Mouse (Mus musculus): ENCODE measurements around the gene Hist1h2ae. TPM values are rescaled to one million over a fixed set of nuclear protein-coding genes. Genes with fewer than 3 reads are reported as not detected.

Gene Hist1h2ae
- 0.72 TPM for polyA plus RNA-seq (2021)

- ChIA-PET CTCF (no interaction called here), POLR2A (interaction anchor here (1.1 to 1.9 kb wide), 3 partner anchors 11 to 127 kb away, joined by 3 to 5 read pairs (median 5); partner anchors contain the start of genes Hist1h4c and Hist1h4d)
- no peak for TF ChIP-seq CTCF (IDR thresholded peaks at IDR 0.05)
- no peaks in the 10 kb centered on the region for H3K27me3 ChIP-seq
- in situ Hi-C loops (cut with MboI; ENCODE audit: low pct_unique_long_range_greater_than_20kb): no loop called here
- DNase-seq (ENCODE audit: low read depth, low spot score): peak; percentile 89
- ATAC-seq: peak; percentile 82
Measured at GRCm38 (mm10) chr13:23571022-23571503, at the start of gene Hist1h2ae, which contains the start of gene Hist1h2bg. TSS of gene Hist1h2ae (minus strand) at chr13:23571220. TSS of gene Hist1h2bg (plus strand) at chr13:23571396.

GRCm38 (mm10) chr13:23620056-23620732, 49.2 kb upstream of the Hist1h2ae start:
- DNase-seq (ENCODE audit: low read depth, low spot score): no peak
- CTCF ChIA-PET: interaction anchor here (1.3 to 1.4 kb wide), 4 partner anchors 10 to 37 kb away, joined by 3 to 4 read pairs (median 4); no protein-coding TSS in a partner anchor

GRCm38 (mm10) chr13:23611638-23612037, 40.6 kb upstream of the Hist1h2ae start:
- no peaks in the 10 kb centered on the region for H3K27me3 ChIP-seq
- CTCF ChIA-PET: no interaction called here
- DNase-seq (ENCODE audit: low read depth, low spot score): no peak
- POLR2A ChIA-PET: no interaction called here
- no peak for ATAC-seq
- TF ChIP-seq CTCF (IDR thresholded peaks at IDR 0.05): no peak
- in situ Hi-C loops (cut with MboI; ENCODE audit: low pct_unique_long_range_greater_than_20kb): no loop called here

More at GRCm38 (mm10) chr13:23620056-23620732, 49.2 kb upstream of the Hist1h2ae start:
- ATAC-seq: no peak
- POLR2A ChIA-PET: interaction anchor here (0.8 to 2.0 kb wide), 2 partner anchors 11 to 36 kb away, joined by 4 to 7 read pairs; no protein-coding TSS in a partner anchor
- H3K27me3 ChIP-seq: no peaks in the 10 kb centered on the region
- no peak for TF ChIP-seq CTCF (IDR thresholded peaks at IDR 0.05)
- in situ Hi-C loops (cut with MboI; ENCODE audit: low pct_unique_long_range_greater_than_20kb): loop anchor here (10.0 kb wide), 1 partner anchor 115 kb away; the partner anchor contains the start of gene Hist1h1c

- no peak for TF ChIP-seq CTCF (IDR thresholded peaks at IDR 0.05)
- ChIA-PET POLR2A (interaction anchor here (2.0 kb wide), 1 partner anchor 10 kb away, joined by 7 read pairs; the partner anchor contains the start of gene Hist1h2be), CTCF (interaction anchor here (1.4 to 2.0 kb wide), 3 partner anchors 9 to 12 kb away, joined by 3 to 9 read pairs (median 4); no protein-coding TSS in a partner anchor)
- ATAC-seq: no peak
- H3K27me3 ChIP-seq: no peaks in the 10 kb centered on the region
- no peak for DNase-seq (ENCODE audit: low read depth, low spot score)
- in situ Hi-C loops (cut with MboI; ENCODE audit: low pct_unique_long_range_greater_than_20kb): no loop called here
Measured at GRCm38 (mm10) chr13:23610393-23610792, 39.4 kb upstream of the Hist1h2ae start.

DNA sequence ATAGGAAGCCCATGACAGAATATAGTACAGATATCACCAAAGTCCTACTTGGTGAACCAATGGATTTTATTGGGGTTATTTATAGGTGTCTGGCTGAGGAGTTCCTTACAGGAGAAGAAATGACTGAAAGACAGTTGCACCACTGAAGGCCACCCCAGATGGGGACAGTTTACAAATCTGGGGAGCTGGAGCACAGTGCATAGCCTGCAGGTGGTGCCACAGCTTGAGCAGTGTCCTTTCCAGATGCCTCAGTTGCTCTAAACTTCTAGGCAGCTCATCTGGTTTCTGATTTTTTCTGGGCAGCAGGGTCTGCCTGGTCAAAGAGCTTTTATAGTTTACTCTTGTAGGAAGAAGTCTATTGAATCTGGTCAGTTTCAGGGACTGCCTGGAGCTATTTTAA, 38.8 kb upstream of the Hist1h2ae start:
- no peak for TF ChIP-seq CTCF (IDR thresholded peaks at IDR 0.05)
- no peaks in the 10 kb centered on the region for H3K27me3 ChIP-seq
- CTCF ChIA-PET: interaction anchor here (1.4 to 2.0 kb wide), 3 partner anchors 9 to 11 kb away, joined by 3 to 9 read pairs (median 4); no protein-coding TSS in a partner anchor
- POLR2A ChIA-PET: interaction anchor here (2.0 kb wide), 1 partner anchor 11 kb away, joined by 7 read pairs; the partner anchor contains the start of gene Hist1h2be
- DNase-seq (ENCODE audit: low read depth, low spot score): no peak
- in situ Hi-C loops (cut with MboI; ENCODE audit: low pct_unique_long_range_greater_than_20kb): no loop called here
- no peak for ATAC-seq

DNA sequence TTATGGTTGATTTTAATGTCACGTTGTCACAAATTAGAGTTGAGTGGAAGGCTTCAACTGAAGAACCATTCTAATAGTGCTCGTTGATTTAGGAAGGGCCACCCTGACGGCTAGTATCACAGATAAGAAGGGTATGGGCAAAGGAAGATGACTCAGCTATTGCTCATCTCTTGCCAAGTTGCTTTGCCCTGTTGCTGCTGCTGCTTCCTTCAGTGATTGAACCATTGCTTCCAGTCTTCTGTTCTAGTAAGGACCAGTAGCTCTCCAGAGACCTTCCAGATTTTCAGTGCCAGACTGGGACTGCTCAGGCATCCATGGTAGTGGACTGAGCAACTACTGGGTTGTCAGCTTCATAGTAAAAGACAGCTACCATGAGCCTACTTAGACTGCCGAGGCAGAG, 38.2 kb upstream of the Hist1h2ae start:
- ChIA-PET CTCF (interaction anchor here (1.4 to 2.0 kb wide), 3 partner anchors 8 to 11 kb away, joined by 3 to 9 read pairs (median 4); no protein-coding TSS in a partner anchor), POLR2A (interaction anchor here (2.0 kb wide), 1 partner anchor 11 kb away, joined by 7 read pairs; the partner anchor contains the start of gene Hist1h2be)
- DNase-seq (ENCODE audit: low read depth, low spot score): no peak
- no peak for TF ChIP-seq CTCF (IDR thresholded peaks at IDR 0.05)
- in situ Hi-C loops (cut with MboI; ENCODE audit: low pct_unique_long_range_greater_than_20kb): no loop called here
- H3K27me3 ChIP-seq: no peaks in the 10 kb centered on the region
- no peak for ATAC-seq

DNA sequence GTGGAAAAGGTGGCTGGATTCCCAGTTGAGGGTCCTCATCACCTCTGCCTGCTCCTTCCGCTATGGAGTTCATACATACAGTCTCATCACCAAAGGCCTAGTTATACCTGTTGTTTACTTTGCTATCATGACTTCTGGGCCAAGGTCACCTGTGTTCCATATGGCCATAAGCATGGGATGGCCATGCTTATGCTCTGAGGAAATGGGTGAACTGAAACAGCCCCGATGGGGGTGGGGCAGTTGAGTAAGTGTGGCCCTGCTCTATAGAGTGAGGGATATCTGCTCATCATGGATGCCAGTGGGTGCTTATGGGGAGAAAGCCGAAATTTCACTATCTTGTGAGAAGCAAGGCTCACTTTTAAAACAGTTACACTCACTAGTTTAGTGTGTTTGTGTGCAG, 34.0 kb upstream of the Hist1h2ae start:
- DNase-seq (ENCODE audit: low read depth, low spot score): no peak
- CTCF ChIA-PET: interaction anchor here (1.5 to 2.4 kb wide), 2 partner anchors 11 to 14 kb away, joined by 4 to 6 read pairs; no protein-coding TSS in a partner anchor
- no peak for ATAC-seq
- in situ Hi-C loops (cut with MboI; ENCODE audit: low pct_unique_long_range_greater_than_20kb): no loop called here
- H3K27me3 ChIP-seq: no peaks in the 10 kb centered on the region
- no peak for TF ChIP-seq CTCF (IDR thresholded peaks at IDR 0.05)
- POLR2A ChIA-PET: interaction anchor here (0.6 to 0.7 kb wide), 2 partner anchors 14 to 22 kb away, joined by 3 read pairs; no protein-coding TSS in a partner anchor

DNA sequence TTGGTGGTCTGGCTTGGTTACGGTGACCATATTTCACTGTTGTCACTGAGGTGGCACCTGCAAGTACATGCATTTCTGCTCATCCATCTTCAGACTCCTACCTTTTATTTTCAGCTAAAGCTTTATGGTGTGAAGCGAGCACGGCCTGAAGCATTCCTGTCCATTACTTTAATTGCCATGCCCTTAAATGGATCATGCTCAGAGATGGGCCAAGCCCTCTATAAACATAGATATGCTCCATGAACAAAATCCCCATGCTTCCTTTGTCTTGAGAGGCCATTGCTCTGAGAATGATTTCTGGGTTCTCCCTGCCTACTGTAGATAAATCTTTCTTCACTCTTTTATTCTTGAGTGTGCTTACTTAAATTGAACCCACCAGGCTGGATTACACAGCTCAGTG, 33.4 kb upstream of the Hist1h2ae start:
- POLR2A ChIA-PET: no interaction called here
- in situ Hi-C loops (cut with MboI; ENCODE audit: low pct_unique_long_range_greater_than_20kb): no loop called here

GRCm38 (mm10) chr13:23603182-23603699, 32.2 kb upstream of the Hist1h2ae start:
- ChIA-PET CTCF (interaction anchor here (1.4 to 2.4 kb wide), 2 partner anchors 9 to 16 kb away, joined by 3 to 6 read pairs; no protein-coding TSS in a partner anchor), POLR2A (no interaction called here)
- no peaks in the 10 kb centered on the region for H3K27me3 ChIP-seq
- DNase-seq (ENCODE audit: low read depth, low spot score) (no peak), ATAC-seq (no peak)
- TF ChIP-seq CTCF (IDR thresholded peaks at IDR 0.05): no peak
- in situ Hi-C loops (cut with MboI; ENCODE audit: low pct_unique_long_range_greater_than_20kb): no loop called here

More for the DNA sequence above, 33.4 kb upstream of the Hist1h2ae start:
- CTCF ChIA-PET: interaction anchor here (1.5 to 2.4 kb wide), 2 partner anchors 11 to 15 kb away, joined by 4 to 6 read pairs; no protein-coding TSS in a partner anchor
- DNase-seq (ENCODE audit: low read depth, low spot score) (no peak), ATAC-seq (no peak)
- TF ChIP-seq CTCF (IDR thresholded peaks at IDR 0.05): no peak
- H3K27me3 ChIP-seq: no peaks in the 10 kb centered on the region

DNA sequence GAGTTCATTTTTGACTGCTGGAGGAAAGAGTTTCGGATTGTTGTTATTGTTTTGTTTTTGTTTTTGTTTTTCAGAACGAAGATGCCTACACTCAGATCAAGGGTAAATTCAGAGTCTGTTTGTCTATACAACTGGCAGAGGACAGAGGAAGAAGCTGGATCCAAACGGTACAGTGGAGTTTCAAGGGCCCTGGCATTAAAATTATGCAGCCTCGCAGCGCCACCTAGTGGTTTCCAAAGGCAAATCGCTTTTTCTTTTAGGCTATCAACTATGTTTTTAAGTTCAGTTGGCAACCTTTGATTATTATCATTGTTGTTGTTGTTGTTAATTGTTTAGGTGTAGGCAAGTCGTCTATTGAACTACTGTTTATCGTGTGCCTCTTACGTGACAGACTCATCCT, 26.9 kb upstream of the Hist1h2ae start:
- ChIA-PET CTCF (interaction anchor here (0.8 to 2.4 kb wide), 9 partner anchors 12 to 169 kb away, joined by 3 to 9 read pairs (median 5); no protein-coding TSS in a partner anchor), POLR2A (interaction anchor here (0.8 kb wide), 1 partner anchor 23 kb away, joined by 3 read pairs; no protein-coding TSS in a partner anchor)
- DNase-seq (ENCODE audit: low read depth, low spot score) (no peak), ATAC-seq (no peak)
- H3K27me3 ChIP-seq: no peaks in the 10 kb centered on the region
- in situ Hi-C loops (cut with MboI; ENCODE audit: low pct_unique_long_range_greater_than_20kb): loop anchor here (5.0 kb wide), 2 partner anchors 66 to 166 kb away; partner anchors contain the start of genes Hist1h2af and Hist1h4h
- peak; percentile 90 for TF ChIP-seq CTCF (IDR thresholded peaks at IDR 0.05)

Data from Patski (cell line).